Mouse (Mus musculus): ENCODE measurements around the gene Sec23a.

DNA sequence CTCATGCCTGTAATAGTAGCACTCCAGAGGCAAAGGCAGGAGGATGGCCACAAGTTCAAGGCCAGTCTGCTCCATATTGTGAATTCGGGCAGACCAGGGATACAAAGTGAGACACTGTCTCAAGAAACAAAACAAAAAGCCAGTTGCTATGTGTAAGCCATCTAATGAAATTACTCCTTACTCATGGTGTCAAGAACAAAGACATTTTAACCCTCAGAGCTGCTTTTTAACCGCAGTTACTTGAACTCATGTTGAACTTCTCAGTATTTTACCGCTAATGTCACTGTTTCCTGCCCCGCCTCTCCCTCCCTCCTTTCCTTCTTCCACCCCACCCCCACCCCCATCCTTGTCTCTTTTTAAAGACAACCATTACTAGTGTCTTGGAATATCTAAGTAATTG, 9.5 kb upstream of the Sec23a start:
- TF ChIP-seq CTCF (IDR thresholded peaks at IDR 0.05; ENCODE audit: low read depth) (no peak), EP300 (IDR thresholded peaks at IDR 0.05; ENCODE audit: low read depth) (no peak)
